9 mouse cellular contexts compared by ENCODE assay signal in genomic region chr2:145957450-145957849, GRCm38 (mm10). TPM values are rescaled to one million over a fixed set of nuclear protein-coding genes. Genes with fewer than 3 reads are reported as not detected.
DNase-seq lines count a peak whose midpoint lies in the region; ATAC-seq and TF ChIP-seq lines count a peak whose summit lies in the region.
"Had no signal": no experiment of that assay in that cellular context is flagged by ENCODE, and none has a peak within 500 bp of the region (broad histone marks: within the 10 kb centered on the region; RNA-seq: fewer than 3 reads in every experiment).

No protein-coding gene starts in this region.

- H3K27ac ChIP-seq in heart, postnatal 0 days (ENCODE audit: low read depth), result no peak overlapping the region
- H3K27ac ChIP-seq: stomach, embryonic 15.5 days had no signal

- H3K9me3 ChIP-seq in heart, postnatal 0 days (replicated peaks; ENCODE audit: control insufficient read depth, low read length), result no peaks in the 10 kb centered on the region
- H3K9me3 ChIP-seq: stomach, embryonic 15.5 days had no signal

- no peak for ATAC-seq in heart, postnatal 0 days (ENCODE audit: insufficient read depth, low read depth)
- peak; percentile 65 to 73; a peak in 3 of 4 replicates for ATAC-seq in hematopoietic stem cell, adult 5-6 weeks (replicated peaks in 1 of 2; ENCODE audit: insufficient read depth in 1 of 2, low FRiP score in 2 of 2, low TSS enrichment in 1 of 2, low read depth in 1 of 2, poor library complexity in 2 of 2, severe bottlenecking in 2 of 2)

- no peaks in the 10 kb centered on the region; the same call in 1 of the 2 replicates for H3K27me3 ChIP-seq in heart, postnatal 0 days (ENCODE audit: control insufficient read depth, insufficient read depth, low read length)
- H3K27me3 ChIP-seq: stomach, embryonic 15.5 days had no signal

- H3K9ac ChIP-seq in heart, postnatal 0 days (replicated peaks; ENCODE audit: low read depth, low read length), result no peak overlapping the region
- H3K9ac ChIP-seq: stomach, embryonic 15.5 days had no signal

- peak; percentile 78 for TF ChIP-seq CTCF in heart, postnatal 0 days (IDR thresholded peaks at IDR 0.05; ENCODE audit: low read depth)

- H3K4me2 ChIP-seq in heart, postnatal 0 days (ENCODE audit: low read depth, low read length), result no peak overlapping the region
- H3K4me2 ChIP-seq: stomach, embryonic 15.5 days had no signal

- intact Hi-C loops in heart, postnatal 36 days (cut with DNase I), result loop anchor here (1.0 kb wide), 1 partner anchor 458 kb away; no protein-coding TSS in a partner anchor

- DNase-seq in heart, postnatal 0 days (ENCODE audit: low spot score), result peak; percentile 88
- DNase-seq in heart, postnatal 36 days, result no peak
- DNase-seq in thymus, postnatal 14 days, result peak; percentile 11
- DNase-seq in thymus, postnatal 25 days, result no peak
- DNase-seq in skeletal muscle tissue, adult 2 months (ENCODE audit: low read depth, low spot score), result peak; percentile 10
- DNase-seq in gastrocnemius, postnatal 10 days, result no peak
- DNase-seq in left cerebral cortex, adult 9 months (ENCODE audit: low spot score in 2 of 2), result no peak

- no peaks in the 10 kb centered on the region for H3K36me3 ChIP-seq in heart, postnatal 0 days (replicated peaks; ENCODE audit: control insufficient read depth, insufficient read depth, low read length)
- H3K36me3 ChIP-seq: stomach, embryonic 15.5 days had no signal

- H3K4me3 ChIP-seq in heart, postnatal 0 days (ENCODE audit: low read depth, low read length), result no peak overlapping the region
- H3K4me3 ChIP-seq: stomach, embryonic 15.5 days had no signal

- no peaks in the 10 kb centered on the region for H3K4me1 ChIP-seq in heart, postnatal 0 days (ENCODE audit: control insufficient read depth, insufficient read depth)
- H3K4me1 ChIP-seq: stomach, embryonic 15.5 days had no signal

- TF ChIP-seq EP300 in heart, postnatal 0 days (IDR thresholded peaks at IDR 0.05; ENCODE audit: low read depth), result no peak

- WGBS in heart, postnatal 0 days, result 8% methylated on average over 4 of the region's 4 CpGs

RNA-seq across cellular contexts. Expression of gene Crnkl1, which starts 22.6 kb away (rescaled TPM):
- total RNA-seq in heart, postnatal 0 days (2014; rRNA removed; ENCODE audit: low replicate concordance), result 9.4 and 14.1 TPM in 2 replicates
- 14.0 and 15.5 TPM in 2 replicates for polyA plus RNA-seq in heart, postnatal 0 days (2015; fragmentation: Nextera tagmentation; extraction: Ambion mirVana)
- total RNA-seq in heart, postnatal 36 days (2021), result 10 to 100 TPM; 16.7 to 21.8 TPM
- total RNA-seq in hematopoietic stem cell, adult 5-6 weeks (2017), result 58.6 and 85.0 TPM in 2 replicates
- total RNA-seq in gastrocnemius, postnatal 10 days (2021), result 10 to 100 TPM; 14.7 to 17.3 TPM

RNA-seq across cellular contexts. Expression of gene Cfap61, which starts 22.9 kb away (rescaled TPM):
- total RNA-seq in heart, postnatal 0 days (2014; rRNA removed; ENCODE audit: low replicate concordance), result 0.46 TPM in 1 of 2 replicates, not detected in the other
- 0.37 and 0.68 TPM in 2 replicates for polyA plus RNA-seq in heart, postnatal 0 days (2015; fragmentation: Nextera tagmentation; extraction: Ambion mirVana)
- total RNA-seq in heart, postnatal 36 days (2021), result 1 to 10 TPM; 1.1 to 2.7 TPM
- total RNA-seq in hematopoietic stem cell, adult 5-6 weeks (2017), result not detected in 2 replicates
- under 1 TPM in 1 of 2 experiments, not detected in 1; 0.31 TPM for total RNA-seq in gastrocnemius, postnatal 10 days (2021)

RNA-seq across cellular contexts. Expression of gene Naa20, which starts 55.6 kb away (rescaled TPM):
- total RNA-seq in heart, postnatal 0 days (2014; rRNA removed; ENCODE audit: low replicate concordance), result 155 and 298 TPM in 2 replicates
- 243 TPM in 2 replicates for polyA plus RNA-seq in heart, postnatal 0 days (2015; fragmentation: Nextera tagmentation; extraction: Ambion mirVana)
- total RNA-seq in heart, postnatal 36 days (2021), result 10 to 100 TPM; 89.1 to 93.7 TPM
- total RNA-seq in hematopoietic stem cell, adult 5-6 weeks (2017), result 56.6 and 62.2 TPM in 2 replicates
- 10 to 100 TPM; 58.8 to 59.0 TPM for total RNA-seq in gastrocnemius, postnatal 10 days (2021)

Comparison
In these comparisons a context has a peak if more than half of its experiments do, and no peak if none do; other contexts are left out.
1. DNase-seq: peak in heart, postnatal 0 days (single experiment), thymus, postnatal 14 days (single experiment) and skeletal muscle tissue, adult 2 months (single experiment); none in heart, postnatal 36 days (0 of 2), thymus, postnatal 25 days (single experiment), gastrocnemius, postnatal 10 days (single experiment) and left cerebral cortex, adult 9 months (0 of 2).